Mouse (Mus musculus): ENCODE data around the gene Asf1a. TPM values are rescaled to one million over a fixed set of nuclear protein-coding genes. Genes with fewer than 3 reads are reported as not detected.
A peak's percentile ranks its signal among the peaks of the same experiment; 100 is the strongest.
"Not testable (repeated sequence)": the region's sequence is repeated elsewhere in the genome, so short reads cannot be mapped to it uniquely, and the experiment has no call there.

Gene Asf1a
- total RNA-seq, 4 experiments from 2014 or later: 26.4 to 30.3 (median 29.1) TPM

- DNase-seq (ENCODE audit: low spot score): peak; percentile 9
Measured at GRCm38 (mm10) chr10:53635246-53635971, 38.9 kb downstream of the Asf1a start.

GRCm38 (mm10) chr10:53641507-53641906 is 45.0 kb downstream of the Asf1a start:
- no peak for DNase-seq (ENCODE audit: low spot score)

- DNase-seq (ENCODE audit: low spot score): no peak
Measured at GRCm38 (mm10) chr10:53650683-53651082, 54.1 kb downstream of the Asf1a start.

GRCm38 (mm10) chr10:53654239-53654638 is 57.7 kb downstream of the Asf1a start:
- not testable (repeated sequence) for DNase-seq (ENCODE audit: low spot score)

Other genes starting within 250 kb of the Asf1a start
- 10 to 100 TPM; 13.1 to 16.0 (median 14.3) TPM for gene Cep85l, start 216.8 kb upstream of the Asf1a start, total RNA-seq (2022)
- gene Mcm9, start 33.7 kb downstream of the Asf1a start, total RNA-seq (2022): 1 to 10 TPM; 2.5 to 3.6 (median 2.8) TPM
- gene Fam184a, start 154.4 kb downstream of the Asf1a start, total RNA-seq (2022): 1 to 10 TPM in 1 of 4 experiments, under 1 TPM in 3; 0.40 to 2.0 (median 0.71) TPM